31 mouse cellular contexts compared by ENCODE assay signal in genomic region chr13:64507361-64507760, GRCm38 (mm10). TPM values are rescaled to one million over a fixed set of nuclear protein-coding genes. Genes with fewer than 3 reads are reported as not detected.
A peak's percentile ranks its signal among the peaks of the same experiment; 100 is the strongest.
DNase-seq lines count a peak whose midpoint lies in the region; ATAC-seq and TF ChIP-seq lines count a peak whose summit lies in the region.
"Had no signal": no experiment of that assay in that cellular context is flagged by ENCODE, and none has a peak within 500 bp of the region (broad histone marks: within the 10 kb centered on the region; RNA-seq: fewer than 3 reads in every experiment).

No protein-coding gene starts in this region.

- no peaks in the 10 kb centered on the region for H3K9me3 ChIP-seq in lung, embryonic 16.5 days (ENCODE audit: control insufficient read depth, low read length)
- no peaks in the 10 kb centered on the region for H3K9me3 ChIP-seq in stomach, embryonic 16.5 days (replicated peaks; ENCODE audit: control insufficient read depth, low read length)
- H3K9me3 ChIP-seq: hindbrain, embryonic 12.5 days; intestine, embryonic 15.5 days; liver, embryonic 15.5 days; midbrain, embryonic 15.5 days; neural tube, embryonic 15.5 days had no signal

- peak; percentile 15 for DNase-seq in kidney, postnatal 14 days
- no peak for DNase-seq in kidney, postnatal 25 days
- DNase-seq in lung, adult 2 months: no peak
- peak; percentile 12 for DNase-seq in lung, postnatal 36 days
- DNase-seq: adrenal gland, postnatal 25 days; B cell, adult 2 months; cerebellum, adult 11-12 months; cerebellum, adult 9-11 months; gastrocnemius, adult 2 months; gastrocnemius, postnatal 36 days; heart, adult 18-20 months; heart, postnatal 36 days; left cerebral cortex, postnatal 4 days; liver; right cerebral cortex, postnatal 4 days had no signal

- no peak overlapping the region for H3K4me2 ChIP-seq in lung, embryonic 16.5 days (ENCODE audit: low read depth, low read length)
- H3K4me2 ChIP-seq in stomach, embryonic 16.5 days (ENCODE audit: low read depth, low read length): no peak overlapping the region
- H3K4me2 ChIP-seq: heart, embryonic 11.5 days; hindbrain, embryonic 12.5 days; intestine, embryonic 15.5 days; liver, embryonic 15.5 days; midbrain, embryonic 15.5 days; neural tube, embryonic 15.5 days had no signal

- no peak overlapping the region for H3K9ac ChIP-seq in lung, embryonic 16.5 days (ENCODE audit: low read length)
- no peak overlapping the region for H3K9ac ChIP-seq in stomach, embryonic 16.5 days (ENCODE audit: low read length)
- H3K9ac ChIP-seq: hindbrain, embryonic 12.5 days; intestine, embryonic 15.5 days; liver, embryonic 15.5 days; midbrain, embryonic 15.5 days; neural tube, embryonic 15.5 days had no signal

- no peak for TF ChIP-seq POLR2A in lung, adult 2 months (IDR thresholded peaks at IDR 0.05; ENCODE audit: borderline replicate concordance, extremely low read depth, low read depth, low read length)

- H3K4me1 ChIP-seq in lung, embryonic 16.5 days (replicated peaks; ENCODE audit: control insufficient read depth, insufficient read depth, low read length): no peaks in the 10 kb centered on the region
- no peaks in the 10 kb centered on the region for H3K4me1 ChIP-seq in lung, adult 2 months (ENCODE audit: control insufficient read depth, insufficient read depth, low read length)
- peaks cover 4% of the 10 kb centered on the region; the same call in 1 of the 2 replicates for H3K4me1 ChIP-seq in stomach, embryonic 16.5 days (ENCODE audit: control insufficient read depth, insufficient read depth, low read length)
- H3K4me1 ChIP-seq: hindbrain, embryonic 12.5 days; intestine, embryonic 15.5 days; liver, embryonic 15.5 days; midbrain, embryonic 10.5 days; midbrain, embryonic 15.5 days; neural tube, embryonic 15.5 days had no signal

- no peak overlapping the region for H3K27ac ChIP-seq in lung, embryonic 16.5 days (ENCODE audit: low read length)
- no peak overlapping the region for H3K27ac ChIP-seq in stomach, embryonic 16.5 days (ENCODE audit: low read length)
- H3K27ac ChIP-seq: gastrocnemius, adult 2 months; hindbrain, embryonic 12.5 days; hindbrain, postnatal 0 days; intestine, embryonic 15.5 days; liver, embryonic 15.5 days; midbrain, embryonic 10.5 days; midbrain, embryonic 15.5 days; neural tube, embryonic 15.5 days had no signal

- peak; percentile 64; the same call in 1 of the 2 replicates for ATAC-seq in lung, embryonic 16.5 days (ENCODE audit: low read depth)
- ATAC-seq in stomach, embryonic 16.5 days (ENCODE audit: insufficient read depth, low FRiP score): peak; percentile 57; the same call in 1 of the 2 replicates
- ATAC-seq: forebrain, embryonic 16.5 days; hindbrain, postnatal 0 days; intestine, embryonic 15.5 days; midbrain, embryonic 15.5 days had no signal

- no peak overlapping the region for H3K4me3 ChIP-seq in lung, embryonic 16.5 days (ENCODE audit: low read length)
- no peak overlapping the region for H3K4me3 ChIP-seq in lung, adult 2 months (replicated peaks; ENCODE audit: extremely low read depth, low read depth, low read length)
- no peak overlapping the region for H3K4me3 ChIP-seq in stomach, embryonic 16.5 days (replicated peaks; ENCODE audit: low read length)
- H3K4me3 ChIP-seq: erythroblast, embryonic 14.5 days; gastrocnemius, adult 2 months; hindbrain, embryonic 12.5 days; intestine, embryonic 15.5 days; liver, embryonic 15.5 days; midbrain, embryonic 10.5 days; midbrain, embryonic 15.5 days; neural tube, embryonic 15.5 days had no signal

- TF ChIP-seq CTCF in lung, adult 2 months (IDR thresholded peaks at IDR 0.05; ENCODE audit: insufficient read depth, low read length): no peak

- no peaks in the 10 kb centered on the region for H3K36me3 ChIP-seq in lung, embryonic 16.5 days (ENCODE audit: control insufficient read depth, insufficient read depth, low read length)
- H3K36me3 ChIP-seq in stomach, embryonic 16.5 days (ENCODE audit: control insufficient read depth, insufficient read depth, low read length): no peaks in the 10 kb centered on the region
- H3K36me3 ChIP-seq: hindbrain, embryonic 12.5 days; intestine, embryonic 15.5 days; liver, embryonic 15.5 days; midbrain, embryonic 10.5 days; midbrain, embryonic 15.5 days; neural tube, embryonic 15.5 days had no signal

- H3K27me3 ChIP-seq in lung, embryonic 16.5 days (ENCODE audit: control insufficient read depth, insufficient read depth, low read depth, low read length): no peaks in the 10 kb centered on the region
- no peaks in the 10 kb centered on the region for H3K27me3 ChIP-seq in stomach, embryonic 16.5 days (ENCODE audit: control insufficient read depth, insufficient read depth, low read length)
- H3K27me3 ChIP-seq: hindbrain, embryonic 12.5 days; intestine, embryonic 15.5 days; liver, embryonic 15.5 days; midbrain, embryonic 15.5 days; neural tube, embryonic 15.5 days had no signal

RNA-seq across cellular contexts. Expression of gene Fam240b, which starts 9.8 kb away (rescaled TPM):
- polyA plus RNA-seq in lung, embryonic 16.5 days (2015; fragmentation: Nextera tagmentation; extraction: Ambion mirVana): not detected in 2 replicates
- polyA plus RNA-seq in lung, adult 2 months (2012; rRNA removed): not detected in 2 replicates
- 0.15 TPM in 1 of 2 replicates, not detected in the other for polyA plus RNA-seq in stomach, embryonic 16.5 days (2015; fragmentation: Nextera tagmentation; extraction: Ambion mirVana)
- polyA plus RNA-seq: embryonic facial prominence, embryonic 14.5 days; erythroblast, embryonic 14.5 days; forebrain, embryonic 11.5 days; forebrain, embryonic 16.5 days; heart, embryonic 11.5 days; heart, embryonic 16.5 days; hindbrain, embryonic 12.5 days; intestine, embryonic 15.5 days; liver, embryonic 15.5 days; midbrain, embryonic 10.5 days; midbrain, embryonic 15.5 days; spleen, adult 2 months had no signal

Comparison
In these comparisons a context has a peak if more than half of its experiments do, and no peak if none do; other contexts are left out.
1. DNase-seq: peak in kidney, postnatal 14 days (single experiment) and lung, postnatal 36 days (single experiment); none in kidney, postnatal 25 days (0 of 2) and lung, adult 2 months (single experiment).